8 mouse cellular contexts compared by ENCODE assay signal in the genomic region with DNA sequence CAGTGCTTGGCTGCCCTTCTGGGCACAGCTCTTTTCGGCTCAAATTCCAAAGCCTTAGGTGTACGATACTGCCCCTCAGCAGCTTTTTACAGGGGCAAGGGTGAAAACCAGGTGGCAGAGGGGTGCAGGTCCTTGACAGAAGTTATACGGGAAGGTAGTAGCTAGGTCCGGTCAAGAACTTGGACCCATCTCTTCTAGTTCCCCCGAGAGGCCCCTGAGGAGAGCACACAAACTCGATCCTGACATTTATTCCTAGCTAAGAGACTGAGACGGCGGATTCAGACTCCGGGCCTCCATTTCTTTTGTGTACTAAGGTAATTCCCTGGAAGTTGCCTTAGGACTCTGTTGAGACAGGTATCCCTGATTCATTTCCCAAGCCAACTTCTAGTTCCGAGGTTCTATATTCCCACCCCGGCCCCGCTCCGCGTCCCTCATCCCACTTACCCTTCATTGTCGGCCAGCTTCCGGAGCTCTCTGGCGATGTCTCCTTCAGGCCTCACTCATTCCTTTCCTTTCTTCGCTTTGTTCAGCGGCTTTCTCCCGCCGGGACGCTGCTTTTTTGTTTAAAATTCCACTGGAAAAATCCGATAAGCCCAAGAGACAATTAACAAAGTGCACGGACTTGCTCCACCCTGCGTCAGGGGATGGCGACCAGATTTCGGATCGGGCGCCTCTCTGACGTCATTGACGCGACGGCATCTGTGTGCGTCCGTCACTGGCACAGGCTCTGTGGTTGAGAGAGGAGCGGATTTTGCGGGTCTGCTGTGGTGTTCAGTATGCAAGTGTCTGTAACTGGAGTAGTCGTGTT. TPM values are rescaled to one million over a fixed set of nuclear protein-coding genes. Genes with fewer than 3 reads are reported as not detected.
DNase-seq lines count a peak whose midpoint lies in the region; ATAC-seq and TF ChIP-seq lines count a peak whose summit lies in the region.

A gene (minus strand): TSS at position 721 of the 808 bp plus-strand sequence.

- 1% methylated on average over 38 of the region's 38 CpGs for WGBS in heart, embryonic 12.5 days
- under 1% methylated on average over 38 of the region's 38 CpGs for WGBS in kidney, postnatal 0 days
- 1% methylated on average over 38 of the region's 38 CpGs for WGBS in liver, embryonic 11.5 days
- WGBS in stomach, embryonic 14.5 days: under 1% methylated on average over 38 of the region's 38 CpGs

- H3K4me2 ChIP-seq in heart, embryonic 12.5 days: peak within 1 kb of the TSS; percentile 96
- peak within 1 kb of the TSS; percentile 81 for H3K4me2 ChIP-seq in kidney, postnatal 0 days (ENCODE audit: low read length)
- peak within 1 kb of the TSS; percentile 81 for H3K4me2 ChIP-seq in liver, embryonic 11.5 days
- H3K4me2 ChIP-seq in stomach, embryonic 14.5 days (replicated peaks; ENCODE audit: low read depth, low read length): peak within 1 kb of the TSS; percentile 65

- H3K36me3 ChIP-seq in C2C12 (ENCODE audit: control insufficient read depth, insufficient read depth): peaks cover 9% of the 10 kb centered on the region
- peaks cover 19% of the 10 kb centered on the region for H3K36me3 ChIP-seq in erythroblast, embryonic 14.5 days (ENCODE audit: control insufficient read depth)
- H3K36me3 ChIP-seq in heart, embryonic 12.5 days: peaks cover 29% of the 10 kb centered on the region
- H3K36me3 ChIP-seq in kidney, postnatal 0 days (ENCODE audit: insufficient read depth, low read length): peaks cover 5% of the 10 kb centered on the region; the same call in 1 of the 2 replicates
- H3K36me3 ChIP-seq in liver, embryonic 11.5 days (ENCODE audit: control insufficient read depth, insufficient read depth, low read length): peaks cover 12% of the 10 kb centered on the region
- H3K36me3 ChIP-seq in stomach, embryonic 14.5 days (ENCODE audit: control insufficient read depth, insufficient read depth, low read length): peaks cover 20% of the 10 kb centered on the region

- peak within 1 kb of the TSS; percentile 69 for H3K27ac ChIP-seq in heart, embryonic 12.5 days (ENCODE audit: poor library complexity, severe bottlenecking)
- peak within 1 kb of the TSS; percentile 55 for H3K27ac ChIP-seq in kidney, postnatal 0 days
- H3K27ac ChIP-seq in liver, embryonic 11.5 days (ENCODE audit: low read depth, low read length): no peak within 1 kb of the TSS
- peak within 1 kb of the TSS; percentile 55; the same call in 1 of the 2 replicates for H3K27ac ChIP-seq in stomach, embryonic 14.5 days (ENCODE audit: low read length)

- H3K79me2 ChIP-seq in C2C12 (ENCODE audit: control insufficient read depth, insufficient read depth): peaks cover 30% of the 10 kb centered on the region

- peak within 1 kb of the TSS; percentile 87 for H3K9ac ChIP-seq in heart, embryonic 12.5 days
- peak within 1 kb of the TSS; percentile 75 for H3K9ac ChIP-seq in kidney, postnatal 0 days (ENCODE audit: low read depth, low read length)
- H3K9ac ChIP-seq in liver, embryonic 11.5 days (ENCODE audit: low read depth, low read length): peak within 1 kb of the TSS; percentile 70
- H3K9ac ChIP-seq in stomach, embryonic 14.5 days (replicated peaks; ENCODE audit: low read depth, low read length): peak within 1 kb of the TSS; percentile 67

- peaks cover 18% of the 10 kb centered on the region for H3K4me1 ChIP-seq in erythroblast, embryonic 14.5 days (ENCODE audit: control insufficient read depth)
- peaks cover 12% of the 10 kb centered on the region for H3K4me1 ChIP-seq in heart, embryonic 12.5 days (replicated peaks)
- peaks cover 9% of the 10 kb centered on the region; the same call in 1 of the 2 replicates for H3K4me1 ChIP-seq in kidney, postnatal 0 days (replicated peaks; ENCODE audit: insufficient read depth, low read length)
- H3K4me1 ChIP-seq in liver, embryonic 11.5 days (replicated peaks; ENCODE audit: control insufficient read depth, insufficient read depth, low read length): peaks cover 9% of the 10 kb centered on the region; the same call in 1 of the 2 replicates
- peaks cover 7% of the 10 kb centered on the region for H3K4me1 ChIP-seq in stomach, embryonic 14.5 days (ENCODE audit: control insufficient read depth, insufficient read depth, low read length)

- peaks cover 22% of the 10 kb centered on the region for H3K79me3 ChIP-seq in C2C12 (ENCODE audit: low read depth)

- peak; percentile 64; the same call in 1 of the 2 replicates for TF ChIP-seq POLR2A in brain, embryonic 14.5 days (IDR thresholded peaks at IDR 0.05; ENCODE audit: borderline replicate concordance, extremely low read depth, insufficient read depth, insufficient read length, poor library complexity, severe bottlenecking)

- H3K27me3 ChIP-seq in C2C12 (ENCODE audit: control insufficient read depth, insufficient read depth, insufficient read length): no peaks in the 10 kb centered on the region
- H3K27me3 ChIP-seq in erythroblast, embryonic 14.5 days (ENCODE audit: control insufficient read depth): no peaks in the 10 kb centered on the region
- H3K27me3 ChIP-seq in heart, embryonic 12.5 days (replicated peaks): no peaks in the 10 kb centered on the region
- no peaks in the 10 kb centered on the region for H3K27me3 ChIP-seq in kidney, postnatal 0 days (ENCODE audit: insufficient read depth, low read length)
- no peaks in the 10 kb centered on the region for H3K27me3 ChIP-seq in liver, embryonic 11.5 days (replicated peaks; ENCODE audit: control insufficient read depth, insufficient read depth, low read length)
- no peaks in the 10 kb centered on the region for H3K27me3 ChIP-seq in stomach, embryonic 14.5 days (ENCODE audit: control insufficient read depth, insufficient read depth, low read length)

- peak within 1 kb of the TSS; percentile 62 for H3K4me3 ChIP-seq in C2C12 (ENCODE audit: insufficient read depth, poor library complexity, severe bottlenecking)
- peak within 1 kb of the TSS; percentile 86 for H3K4me3 ChIP-seq in erythroblast, embryonic 14.5 days (replicated peaks)
- peak within 1 kb of the TSS; percentile 79 for H3K4me3 ChIP-seq in heart, embryonic 12.5 days
- H3K4me3 ChIP-seq in kidney, postnatal 0 days (replicated peaks; ENCODE audit: low read depth, low read length): peak within 1 kb of the TSS; percentile 79
- peak within 1 kb of the TSS; percentile 80 for H3K4me3 ChIP-seq in liver, embryonic 11.5 days (ENCODE audit: low read depth, low read length)
- peak within 1 kb of the TSS; percentile 67 for H3K4me3 ChIP-seq in stomach, embryonic 14.5 days (ENCODE audit: low read depth, low read length)

- H3ac ChIP-seq in C2C12 (ENCODE audit: control insufficient read depth, insufficient read length, low read depth): peak within 1 kb of the TSS; percentile 71

- H3K9me3 ChIP-seq in erythroblast, embryonic 14.5 days (ENCODE audit: control insufficient read depth, low read length): no peaks in the 10 kb centered on the region
- H3K9me3 ChIP-seq in heart, embryonic 12.5 days (replicated peaks): no peaks in the 10 kb centered on the region
- no peaks in the 10 kb centered on the region for H3K9me3 ChIP-seq in kidney, postnatal 0 days (replicated peaks; ENCODE audit: low read length)
- no peaks in the 10 kb centered on the region for H3K9me3 ChIP-seq in liver, embryonic 11.5 days (ENCODE audit: control insufficient read depth, low read length)
- no peaks in the 10 kb centered on the region for H3K9me3 ChIP-seq in stomach, embryonic 14.5 days (ENCODE audit: control insufficient read depth, low read depth, low read length)

- peak; percentile 96 for DNase-seq in brain, embryonic 14.5 days (ENCODE audit: low read depth)
- DNase-seq in kidney, postnatal 0 days (ENCODE audit: low spot score): peak; percentile 90
- peak; percentile 90 for DNase-seq in liver, embryonic 11.5 days (ENCODE audit: low spot score)
- peak; percentile 92 for DNase-seq in naive thymus-derived CD4-positive, alpha-beta T cell, adult 2 months (ENCODE audit: low read depth)

- no peak for TF ChIP-seq CTCF in C2C12 (IDR thresholded peaks at IDR 0.05; ENCODE audit: control insufficient read depth, insufficient read depth, insufficient read length)
- no peak for TF ChIP-seq CTCF in brain, embryonic 14.5 days (IDR thresholded peaks at IDR 0.05; ENCODE audit: borderline replicate concordance, extremely low read depth, insufficient read depth, insufficient read length)
- TF ChIP-seq CTCF in kidney, postnatal 0 days (IDR thresholded peaks at IDR 0.05; ENCODE audit: low read depth): peak; percentile 18; the same call in 1 of the 2 replicates

- peak; percentile 92 for ATAC-seq in heart, embryonic 12.5 days (ENCODE audit: insufficient number of reproducible peaks, low FRiP score)
- ATAC-seq in kidney, postnatal 0 days (replicated peaks; ENCODE audit: low FRiP score, low read depth): peak; percentile 94
- peak; percentile 92 for ATAC-seq in liver, embryonic 11.5 days (replicated peaks; ENCODE audit: low FRiP score)
- ATAC-seq in stomach, embryonic 14.5 days (ENCODE audit: insufficient number of reproducible peaks, insufficient read depth, low FRiP score, low read depth): peak; percentile 94

TF ChIP-seq in C2C12, 6 proteins besides CTCF, POLR2A, EP300 and RAD21:
- no peak for TF ChIP-seq MYOG (IDR thresholded peaks at IDR 0.05; ENCODE audit: control insufficient read depth, extremely low read depth, insufficient read length)
- no peak for TF ChIP-seq MAX (IDR thresholded peaks at IDR 0.05)
- no peak for TF ChIP-seq CEBPB (IDR thresholded peaks at IDR 0.05; ENCODE audit: low read depth)
- TF ChIP-seq USF1 (IDR thresholded peaks at IDR 0.05; ENCODE audit: low read depth): no peak
- TF ChIP-seq MYOD1 (IDR thresholded peaks at IDR 0.05; ENCODE audit: control insufficient read depth, insufficient read length, low read depth): peak; percentile 49
- no peak for TF ChIP-seq FOSL1 (IDR thresholded peaks at IDR 0.05; ENCODE audit: insufficient read depth, low read length, poor library complexity, severe bottlenecking)

RNA-seq across cellular contexts. Expression of the gene that starts here (rescaled TPM):
- 20.0 TPM for polyA plus RNA-seq in C2C12 (2012; fragmentation: generic; extraction: Trizol)
- 57.2 and 68.8 TPM in 2 replicates for polyA plus RNA-seq in brain, embryonic 14.5 days (2012; rRNA removed)
- 0.13 and 0.48 TPM in 2 replicates for polyA plus RNA-seq in erythroblast, embryonic 14.5 days (2012)
- polyA plus RNA-seq in heart, embryonic 12.5 days (2016; fragmentation: Nextera tagmentation; extraction: Ambion mirVana): 41.6 and 42.4 TPM in 2 replicates
- polyA plus RNA-seq in kidney, postnatal 0 days (2015; fragmentation: Nextera tagmentation; extraction: Ambion mirVana): 46.3 and 48.7 TPM in 2 replicates
- polyA plus RNA-seq in liver, embryonic 11.5 days (2014; fragmentation: Nextera tagmentation; extraction: Ambion mirVana): 43.6 and 50.6 TPM in 2 replicates
- 56.1 and 61.7 TPM in 2 replicates for polyA plus RNA-seq in stomach, embryonic 14.5 days (2014; fragmentation: Nextera tagmentation; extraction: Ambion mirVana)

Comparison
In these comparisons a context has a peak if more than half of its experiments do, and no peak if none do; other contexts are left out.
1. RNA of the gene that starts here (polyA plus RNA-seq): 56.1 to 61.7 TPM in stomach, embryonic 14.5 days, 57.2 to 68.8 TPM in brain, embryonic 14.5 days, 46.3 to 48.7 TPM in kidney, postnatal 0 days, 43.6 to 50.6 TPM in liver, embryonic 11.5 days, 41.6 to 42.4 TPM in heart, embryonic 12.5 days and 20.0 TPM in C2C12 (single experiment); 0.13 to 0.48 TPM in erythroblast, embryonic 14.5 days; every median in the first group is over 10 times any median in the second.
2. Peak in every context shown above with its lines, with median percentiles within 50 percentile points of each other: H3K4me3 ChIP-seq, DNase-seq, ATAC-seq, H3K4me2 ChIP-seq and H3K9ac ChIP-seq.